Mouse (Mus musculus) C2C12 (cell line): ENCODE measurements around the gene Pbxip1.

ENCODE experiments used
- CEBPB ChIP-seq: IDR thresholded peaks from one replicate; pipeline ENCODE4 v1.6.1; 2011; ENCODE audit warnings: low read depth, mild to moderate bottlenecking, control low read depth, moderate library complexity
- CTCF ChIP-seq: IDR thresholded peaks from one replicate; pipeline ENCODE4 v1.5.1; 2011; ENCODE audit not compliant: control insufficient read depth, insufficient read depth, insufficient read length
- MYOD1 ChIP-seq: IDR thresholded peaks from one replicate; pipeline ENCODE4 v1.6.1; 2011; ENCODE audit warnings: low read depth; ENCODE audit not compliant: control insufficient read depth, insufficient read length
- MYOG ChIP-seq: IDR thresholded peaks from one replicate; pipeline ENCODE4 v1.6.1; 2011; ENCODE audit not compliant: control insufficient read depth, insufficient read length; ENCODE audit errors: extremely low read depth
- USF1 ChIP-seq: IDR thresholded peaks from one replicate; pipeline ENCODE4 v1.6.1; 2011; ENCODE audit warnings: low read depth, mild to moderate bottlenecking, control low read depth, moderate library complexity

DNA sequence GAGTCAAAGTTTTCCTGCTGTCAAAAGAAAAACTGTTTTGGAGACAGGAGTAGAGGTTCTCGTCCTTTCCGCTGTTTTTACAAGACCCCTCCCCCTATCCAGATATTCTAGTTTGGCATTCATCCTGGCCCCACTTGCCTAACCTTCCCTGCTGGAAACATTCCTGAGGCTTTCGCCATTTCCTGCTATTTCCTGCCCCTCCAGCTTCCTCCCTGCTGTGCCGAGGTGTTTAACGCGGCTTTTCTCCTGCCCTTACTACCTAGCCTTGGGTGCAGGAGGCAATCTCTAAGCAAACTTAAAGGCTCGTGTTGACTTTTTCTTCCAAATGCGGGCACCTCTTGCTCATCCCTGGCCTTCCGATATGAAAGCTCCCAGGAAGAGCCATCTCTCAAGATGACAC lies 16.9 kb upstream of the Pbxip1 start:
- TF ChIP-seq CTCF (no peak), MYOD1 (no peak), USF1 (no peak), MYOG (no peak), CEBPB (peak; percentile 76)
